Mouse (Mus musculus): ENCODE measurements around the gene Cage1. TPM values are rescaled to one million over a fixed set of nuclear protein-coding genes. Genes with fewer than 3 reads are reported as not detected.
A peak's percentile ranks its signal among the peaks of the same experiment; 100 is the strongest.

Cage1 gene
- total and polyA plus RNA-seq, 2 experiments from 2014 or later = 0.99 to 1.2 TPM

- Histone ChIP-seq H3K9me3 (replicated peaks; ENCODE audit: control insufficient read depth, low read length) (no peaks in the 10 kb centered on the region), H3K4me1 (ENCODE audit: control insufficient read depth, insufficient read depth) (peaks cover 10% of the 10 kb centered on the region), H3K9ac (replicated peaks; ENCODE audit: low read depth, low read length) (peak within 1 kb of the TSS; percentile 83), H3K4me2 (ENCODE audit: low read depth, low read length) (peak within 1 kb of the TSS; percentile 78), H3K4me3 (ENCODE audit: low read depth, low read length) (peak within 1 kb of the TSS; percentile 83), H3K36me3 (replicated peaks; ENCODE audit: control insufficient read depth, insufficient read depth, low read length) (peaks cover 28% of the 10 kb centered on the region), H3K27me3 (ENCODE audit: control insufficient read depth, insufficient read depth, low read length) (no peaks in the 10 kb centered on the region), H3K27ac (ENCODE audit: low read depth) (peak within 1 kb of the TSS; percentile 94)
- under 1% methylated on average over 68 of the region's 89 CpGs for WGBS
- DNase-seq (ENCODE audit: low spot score) (peak; percentile 95), ATAC-seq (ENCODE audit: insufficient read depth, low read depth) (peak; percentile 99)
- TF ChIP-seq EP300 (IDR thresholded peaks at IDR 0.05; ENCODE audit: low read depth) (0 out of 2 replicates have a peak, but pooled peaks have one; percentile 29), CTCF (IDR thresholded peaks at IDR 0.05; ENCODE audit: low read depth) (no peak)
Observed at GRCm38 (mm10) chr13:37993704-37994404, 43.0 kb downstream of the Cage1 start, which contains the start of gene Ssr1. Gene Ssr1 (minus strand): TSS chr13:37994217.

GRCm38 (mm10) chr13:37993376-37993703, 43.5 kb downstream of the Cage1 start:
- Histone ChIP-seq H3K9me3 (replicated peaks; ENCODE audit: control insufficient read depth, low read length) (no peaks in the 10 kb centered on the region), H3K4me2 (ENCODE audit: low read depth, low read length) (peak overlapping the region; percentile 78), H3K9ac (replicated peaks; ENCODE audit: low read depth, low read length) (peak overlapping the region; percentile 83), H3K36me3 (replicated peaks; ENCODE audit: control insufficient read depth, insufficient read depth, low read length) (peaks cover 33% of the 10 kb centered on the region), H3K27ac (ENCODE audit: low read depth) (peak overlapping the region; percentile 94), H3K4me1 (ENCODE audit: control insufficient read depth, insufficient read depth) (peaks cover 10% of the 10 kb centered on the region), H3K27me3 (ENCODE audit: control insufficient read depth, insufficient read depth, low read length) (no peaks in the 10 kb centered on the region), H3K4me3 (ENCODE audit: low read depth, low read length) (peak overlapping the region; percentile 83)
- WGBS = under 1% methylated on average over 17 of the region's 17 CpGs
- TF ChIP-seq EP300 (IDR thresholded peaks at IDR 0.05; ENCODE audit: low read depth) (no peak), CTCF (IDR thresholded peaks at IDR 0.05; ENCODE audit: low read depth) (no peak)
- ATAC-seq (ENCODE audit: insufficient read depth, low read depth) (no peak), DNase-seq (ENCODE audit: low spot score) (no peak)

GRCm38 (mm10) chr13:37992638-37993371, 44.1 kb downstream of the Cage1 start:
- 10% methylated on average over 10 of the region's 10 CpGs for WGBS
- no peaks in the 10 kb centered on the region for H3K9me3 ChIP-seq (replicated peaks; ENCODE audit: control insufficient read depth, low read length)
- H3K36me3 ChIP-seq (replicated peaks; ENCODE audit: control insufficient read depth, insufficient read depth, low read length) = peaks cover 39% of the 10 kb centered on the region
- H3K4me2 ChIP-seq (ENCODE audit: low read depth, low read length) = peak overlapping the region; percentile 78
- no peaks in the 10 kb centered on the region for H3K27me3 ChIP-seq (ENCODE audit: control insufficient read depth, insufficient read depth, low read length)
- no peak for TF ChIP-seq CTCF (IDR thresholded peaks at IDR 0.05; ENCODE audit: low read depth)
- no peak for TF ChIP-seq EP300 (IDR thresholded peaks at IDR 0.05; ENCODE audit: low read depth)
- peak overlapping the region; percentile 83 for H3K9ac ChIP-seq (replicated peaks; ENCODE audit: low read depth, low read length)
- ATAC-seq (ENCODE audit: insufficient read depth, low read depth) (no peak), DNase-seq (ENCODE audit: low spot score) (peak; percentile 12)
- H3K4me1 ChIP-seq (ENCODE audit: control insufficient read depth, insufficient read depth) = peaks cover 10% of the 10 kb centered on the region
- H3K4me3 ChIP-seq (ENCODE audit: low read depth, low read length) = peak overlapping the region; percentile 83
- H3K27ac ChIP-seq (ENCODE audit: low read depth) = peak overlapping the region; percentile 94

- DNase-seq (ENCODE audit: low spot score) (no peak), ATAC-seq (ENCODE audit: insufficient read depth, low read depth) (no peak)
- Histone ChIP-seq H3K27me3 (ENCODE audit: control insufficient read depth, insufficient read depth, low read length) (no peaks in the 10 kb centered on the region), H3K4me3 (ENCODE audit: low read depth, low read length) (no peak overlapping the region), H3K4me2 (ENCODE audit: low read depth, low read length) (no peak overlapping the region), H3K9me3 (replicated peaks; ENCODE audit: control insufficient read depth, low read length) (no peaks in the 10 kb centered on the region), H3K36me3 (replicated peaks; ENCODE audit: control insufficient read depth, insufficient read depth, low read length) (peaks cover 67% of the 10 kb centered on the region), H3K4me1 (ENCODE audit: control insufficient read depth, insufficient read depth) (peaks cover 10% of the 10 kb centered on the region), H3K9ac (replicated peaks; ENCODE audit: low read depth, low read length) (no peak overlapping the region), H3K27ac (ENCODE audit: low read depth) (no peak overlapping the region)
- WGBS = 87% methylated on average over 8 of the region's 8 CpGs
- no peak for TF ChIP-seq CTCF (IDR thresholded peaks at IDR 0.05; ENCODE audit: low read depth)
- no peak for TF ChIP-seq EP300 (IDR thresholded peaks at IDR 0.05; ENCODE audit: low read depth)
Observed at GRCm38 (mm10) chr13:37989701-37990100, 47.2 kb downstream of the Cage1 start.

GRCm38 (mm10) chr13:37986166-37986565, 50.7 kb downstream of the Cage1 start:
- Histone ChIP-seq H3K4me1 (ENCODE audit: control insufficient read depth, insufficient read depth) (no peaks in the 10 kb centered on the region), H3K4me3 (ENCODE audit: low read depth, low read length) (no peak overlapping the region), H3K4me2 (ENCODE audit: low read depth, low read length) (no peak overlapping the region), H3K36me3 (replicated peaks; ENCODE audit: control insufficient read depth, insufficient read depth, low read length) (peaks cover 92% of the 10 kb centered on the region), H3K9ac (replicated peaks; ENCODE audit: low read depth, low read length) (no peak overlapping the region), H3K27me3 (ENCODE audit: control insufficient read depth, insufficient read depth, low read length) (no peaks in the 10 kb centered on the region), H3K9me3 (replicated peaks; ENCODE audit: control insufficient read depth, low read length) (no peaks in the 10 kb centered on the region), H3K27ac (ENCODE audit: low read depth) (no peak overlapping the region)
- WGBS = 86% methylated on average over 10 of the region's 10 CpGs
- DNase-seq (ENCODE audit: low spot score) (no peak), ATAC-seq (ENCODE audit: insufficient read depth, low read depth) (no peak)
- TF ChIP-seq CTCF (IDR thresholded peaks at IDR 0.05; ENCODE audit: low read depth) = no peak
- no peak for TF ChIP-seq EP300 (IDR thresholded peaks at IDR 0.05; ENCODE audit: low read depth)
